Mouse (Mus musculus): ENCODE data around the gene Birc2. TPM values are rescaled to one million over a fixed set of nuclear protein-coding genes. Genes with fewer than 3 reads are reported as not detected.

The Birc2 gene
- total and polyA plus RNA-seq, 2 experiments from 2014 or later, result 21.3 to 32.8 TPM

DNA sequence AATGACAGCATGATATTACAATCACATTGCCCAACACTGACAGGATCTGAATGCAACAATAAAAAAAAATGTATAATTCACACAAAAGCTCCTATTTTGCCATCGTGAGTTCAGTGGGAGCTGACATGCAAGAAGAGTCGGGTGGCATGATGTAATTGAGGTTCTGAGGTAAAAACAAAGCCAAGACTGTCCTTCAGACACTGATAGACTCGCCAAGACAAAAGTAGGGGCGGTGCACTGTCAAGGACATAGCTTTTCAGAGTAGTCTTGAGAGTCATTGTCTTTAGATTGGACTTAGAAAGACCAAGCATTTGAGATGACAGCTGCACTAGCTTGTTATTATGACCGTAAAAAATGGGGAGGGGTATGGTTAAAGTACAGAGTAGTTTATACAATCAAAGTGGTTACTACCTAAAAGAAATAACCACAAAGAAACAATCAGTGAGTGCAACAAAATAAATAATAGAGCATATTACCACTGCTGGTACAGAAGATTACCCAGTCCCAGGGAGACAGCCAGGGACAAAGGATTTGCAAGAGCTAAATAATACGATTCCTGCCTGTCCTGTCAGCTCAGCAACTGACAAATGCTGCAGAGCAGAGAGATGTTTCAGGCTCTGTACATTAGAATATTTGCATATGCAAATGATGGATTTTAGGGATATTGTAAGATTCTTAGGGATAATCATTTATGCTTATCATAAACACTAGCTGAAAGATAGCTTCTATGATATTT is 40.6 kb downstream of the Birc2 start:
- Histone ChIP-seq H3K4me3 (ENCODE audit: low read depth, low read length) (no peak overlapping the region), H3K4me1 (ENCODE audit: control insufficient read depth, insufficient read depth) (no peaks in the 10 kb centered on the region), H3K36me3 (replicated peaks; ENCODE audit: control insufficient read depth, insufficient read depth, low read length) (peaks cover 27% of the 10 kb centered on the region), H3K9me3 (replicated peaks; ENCODE audit: control insufficient read depth, low read length) (no peaks in the 10 kb centered on the region), H3K9ac (replicated peaks; ENCODE audit: low read depth, low read length) (no peak overlapping the region), H3K4me2 (ENCODE audit: low read depth, low read length) (no peak overlapping the region), H3K27me3 (ENCODE audit: control insufficient read depth, insufficient read depth, low read length) (no peaks in the 10 kb centered on the region), H3K27ac (ENCODE audit: low read depth) (no peak overlapping the region)
- DNase-seq (ENCODE audit: low spot score), result no peak
- no peak for ATAC-seq (ENCODE audit: insufficient read depth, low read depth)
- TF ChIP-seq EP300 (IDR thresholded peaks at IDR 0.05; ENCODE audit: low read depth) (no peak), CTCF (IDR thresholded peaks at IDR 0.05; ENCODE audit: low read depth) (no peak)
- WGBS, result 67% methylated on average over 6 of the region's 6 CpGs

DNA sequence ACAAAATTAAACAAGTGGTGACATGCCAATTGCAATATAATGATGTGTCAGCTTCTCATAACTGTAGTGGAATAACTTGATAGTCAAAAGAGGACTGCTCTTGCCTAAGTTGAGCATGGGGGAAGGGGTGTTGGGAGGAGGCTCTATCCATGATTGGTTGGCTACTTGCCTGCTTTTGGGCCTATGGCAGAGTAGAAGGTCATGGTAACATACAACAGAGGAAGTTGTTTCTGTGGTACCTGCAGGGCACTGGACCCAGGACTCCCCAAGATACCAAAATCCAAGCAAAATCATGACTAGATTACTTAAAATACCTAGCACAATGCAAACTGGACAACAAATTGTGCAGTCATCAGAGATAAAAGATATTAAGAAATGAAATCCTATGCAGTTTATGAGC is 41.3 kb downstream of the Birc2 start:
- Histone ChIP-seq H3K9me3 (replicated peaks; ENCODE audit: control insufficient read depth, low read length) (no peaks in the 10 kb centered on the region), H3K4me2 (ENCODE audit: low read depth, low read length) (no peak overlapping the region), H3K4me1 (ENCODE audit: control insufficient read depth, insufficient read depth) (no peaks in the 10 kb centered on the region), H3K9ac (replicated peaks; ENCODE audit: low read depth, low read length) (no peak overlapping the region), H3K27me3 (ENCODE audit: control insufficient read depth, insufficient read depth, low read length) (no peaks in the 10 kb centered on the region), H3K4me3 (ENCODE audit: low read depth, low read length) (no peak overlapping the region), H3K36me3 (replicated peaks; ENCODE audit: control insufficient read depth, insufficient read depth, low read length) (peaks cover 33% of the 10 kb centered on the region), H3K27ac (ENCODE audit: low read depth) (no peak overlapping the region)
- TF ChIP-seq EP300 (IDR thresholded peaks at IDR 0.05; ENCODE audit: low read depth), result no peak
- no peak for TF ChIP-seq CTCF (IDR thresholded peaks at IDR 0.05; ENCODE audit: low read depth)
- DNase-seq (ENCODE audit: low spot score), result no peak
- ATAC-seq (ENCODE audit: insufficient read depth, low read depth), result no peak

DNA sequence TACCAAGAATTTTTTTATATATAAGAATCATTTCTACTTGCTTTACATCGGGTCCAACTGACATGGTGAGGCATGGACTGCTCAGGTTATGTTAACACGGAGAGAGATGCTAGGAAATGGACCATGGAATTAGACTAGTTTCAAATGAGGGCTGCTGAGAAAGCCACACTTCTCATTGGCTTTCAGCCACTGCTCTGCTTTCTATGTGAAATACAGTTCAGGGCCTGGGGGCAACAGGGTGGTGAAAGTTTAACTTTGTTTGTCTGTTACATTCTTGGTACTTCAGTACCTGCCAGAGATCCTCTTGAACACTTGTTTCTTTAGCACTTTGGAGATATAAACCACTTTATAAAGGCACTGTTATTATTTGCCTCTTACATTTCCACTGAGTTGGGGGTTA is 43.3 kb downstream of the Birc2 start:
- ATAC-seq (ENCODE audit: insufficient read depth, low read depth), result no peak
- 92% methylated on average over 2 of the region's 2 CpGs for WGBS
- no peak for TF ChIP-seq EP300 (IDR thresholded peaks at IDR 0.05; ENCODE audit: low read depth)
- TF ChIP-seq CTCF (IDR thresholded peaks at IDR 0.05; ENCODE audit: low read depth), result no peak

DNA sequence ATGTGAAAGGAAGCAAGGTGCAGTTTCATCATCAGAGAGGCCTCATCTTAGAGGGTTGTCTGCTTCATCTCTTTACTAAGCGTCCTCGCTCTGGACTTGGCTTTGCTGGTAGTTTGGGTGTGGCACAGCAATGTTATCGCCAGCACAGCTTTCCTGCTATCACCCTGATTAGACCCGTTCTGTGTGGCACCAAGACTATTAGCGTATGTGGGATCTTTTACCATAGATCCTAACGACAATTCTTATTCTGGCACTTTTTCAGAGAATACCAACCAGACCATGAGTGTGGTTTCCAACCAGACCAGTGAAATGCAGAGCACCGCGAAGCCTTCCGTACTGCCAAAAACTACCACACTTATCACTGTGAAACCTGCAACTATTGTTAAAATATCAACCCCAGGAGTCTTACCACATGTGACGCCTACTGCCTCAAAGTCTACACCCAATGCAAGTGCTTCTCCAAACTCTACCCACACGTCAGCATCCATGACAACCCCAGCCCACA is 46.2 kb downstream of the Birc2 start:
- Histone ChIP-seq H3K9ac (replicated peaks; ENCODE audit: low read depth, low read length) (no peak overlapping the region), H3K9me3 (replicated peaks; ENCODE audit: control insufficient read depth, low read length) (no peaks in the 10 kb centered on the region), H3K27me3 (ENCODE audit: control insufficient read depth, insufficient read depth, low read length) (no peaks in the 10 kb centered on the region), H3K4me3 (ENCODE audit: low read depth, low read length) (no peak overlapping the region), H3K4me1 (ENCODE audit: control insufficient read depth, insufficient read depth) (no peaks in the 10 kb centered on the region), H3K36me3 (replicated peaks; ENCODE audit: control insufficient read depth, insufficient read depth, low read length) (peaks cover 52% of the 10 kb centered on the region), H3K4me2 (ENCODE audit: low read depth, low read length) (no peak overlapping the region), H3K27ac (ENCODE audit: low read depth) (no peak overlapping the region)
- no peak for ATAC-seq (ENCODE audit: insufficient read depth, low read depth)
- TF ChIP-seq CTCF (IDR thresholded peaks at IDR 0.05; ENCODE audit: low read depth), result no peak
- no peak for DNase-seq (ENCODE audit: low spot score)
- WGBS, result 86% methylated on average over 11 of the region's 11 CpGs

More for the DNA sequence above, 43.3 kb downstream of the Birc2 start:
- DNase-seq (ENCODE audit: low spot score), result no peak
- Histone ChIP-seq H3K9ac (replicated peaks; ENCODE audit: low read depth, low read length) (no peak overlapping the region), H3K4me1 (ENCODE audit: control insufficient read depth, insufficient read depth) (no peaks in the 10 kb centered on the region), H3K9me3 (replicated peaks; ENCODE audit: control insufficient read depth, low read length) (no peaks in the 10 kb centered on the region), H3K27me3 (ENCODE audit: control insufficient read depth, insufficient read depth, low read length) (no peaks in the 10 kb centered on the region), H3K4me3 (ENCODE audit: low read depth, low read length) (no peak overlapping the region), H3K36me3 (replicated peaks; ENCODE audit: control insufficient read depth, insufficient read depth, low read length) (peaks cover 36% of the 10 kb centered on the region), H3K27ac (ENCODE audit: low read depth) (no peak overlapping the region), H3K4me2 (ENCODE audit: low read depth, low read length) (no peak overlapping the region)

DNA sequence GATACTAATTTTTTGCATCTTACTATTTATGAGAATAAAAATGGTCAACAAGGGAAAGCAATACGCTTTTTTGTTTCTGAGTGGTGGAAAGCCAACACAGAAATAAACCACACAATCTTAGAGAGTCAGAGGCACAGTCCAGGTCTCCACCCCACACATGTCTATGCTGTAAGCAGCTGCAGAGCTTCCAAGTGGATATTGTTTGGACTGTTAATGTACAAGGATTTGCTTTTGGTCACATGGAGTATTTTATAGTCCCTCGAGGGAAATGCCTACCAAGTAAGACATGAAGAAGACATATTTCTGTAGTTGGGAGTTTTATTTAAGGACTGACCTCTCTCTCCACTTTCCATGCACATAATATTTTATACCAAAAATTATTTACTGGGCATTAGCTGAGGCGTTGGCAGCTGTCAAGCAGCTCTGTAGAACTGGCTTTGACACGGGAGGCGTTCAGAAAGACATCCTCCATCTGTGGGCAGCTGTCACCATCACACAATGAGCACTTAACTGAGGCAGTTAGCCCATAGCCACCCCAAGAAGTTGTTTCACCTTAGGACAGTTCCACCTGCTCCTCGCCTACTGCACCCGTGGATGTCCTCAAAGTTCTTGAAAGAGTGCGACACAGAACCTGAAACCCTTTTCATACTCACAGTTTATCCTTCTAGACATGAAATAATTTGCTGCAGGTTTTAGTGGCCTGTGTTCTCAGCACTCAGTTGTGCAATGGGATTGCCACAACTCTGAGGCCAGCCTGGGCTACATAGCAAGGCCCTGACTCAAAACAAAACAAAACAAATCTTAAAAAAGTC is 46.9 kb downstream of the Birc2 start:
- no peaks in the 10 kb centered on the region for H3K27me3 ChIP-seq (ENCODE audit: control insufficient read depth, insufficient read depth, low read length)
- TF ChIP-seq CTCF (IDR thresholded peaks at IDR 0.05; ENCODE audit: low read depth) (no peak), EP300 (IDR thresholded peaks at IDR 0.05; ENCODE audit: low read depth) (no peak)
- H3K4me1 ChIP-seq (ENCODE audit: control insufficient read depth, insufficient read depth), result no peaks in the 10 kb centered on the region
- H3K4me3 ChIP-seq (ENCODE audit: low read depth, low read length), result no peak overlapping the region
- WGBS, result 84% methylated on average over 8 of the region's 8 CpGs
- H3K36me3 ChIP-seq (replicated peaks; ENCODE audit: control insufficient read depth, insufficient read depth, low read length), result peaks cover 54% of the 10 kb centered on the region
- no peaks in the 10 kb centered on the region for H3K9me3 ChIP-seq (replicated peaks; ENCODE audit: control insufficient read depth, low read length)
- H3K27ac ChIP-seq (ENCODE audit: low read depth), result no peak overlapping the region
- no peak for DNase-seq (ENCODE audit: low spot score)
- H3K9ac ChIP-seq (replicated peaks; ENCODE audit: low read depth, low read length), result no peak overlapping the region
- no peak overlapping the region for H3K4me2 ChIP-seq (ENCODE audit: low read depth, low read length)
- no peak for ATAC-seq (ENCODE audit: insufficient read depth, low read depth)
